Mouse (Mus musculus): ENCODE results near the gene Hint3.

DNA sequence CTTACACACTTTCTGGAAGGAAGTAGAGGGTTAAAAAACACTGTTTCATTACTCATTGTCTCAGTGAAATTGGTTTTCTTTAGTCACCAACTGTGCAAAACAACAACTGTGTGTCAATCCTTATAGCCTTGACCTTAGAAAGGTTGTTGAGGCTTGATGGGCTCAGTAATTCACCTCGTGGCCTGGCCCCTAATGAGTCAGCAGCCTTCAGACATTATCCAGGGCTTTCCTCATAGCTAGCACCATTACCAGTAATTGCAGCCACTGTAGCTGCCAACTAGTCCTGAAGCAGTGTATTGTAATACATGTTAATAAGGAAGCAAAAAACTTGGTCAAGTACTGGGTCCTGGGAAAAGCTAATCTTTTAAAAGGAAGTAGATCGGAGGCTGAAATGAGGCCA, 48.6 kb upstream of the Hint3 start:
- TF ChIP-seq CTCF (conservative IDR thresholded peaks at IDR 0.05; ENCODE audit: insufficient read depth, insufficient read length, low read depth, low read length) = no peak
- TF ChIP-seq POLR2A (IDR thresholded peaks at IDR 0.05; ENCODE audit: low read depth, low read length) = no peak

Measured in kidney, adult 2 months (tissue).